Mouse (Mus musculus) liver, adult 2 months (tissue): ENCODE results near the gene Lrba. TPM values are rescaled to one million over a fixed set of nuclear protein-coding genes. Genes with fewer than 3 reads are reported as not detected.

Experiments
- DNase-seq: peaks from one replicate; pipeline ENCODE4 v3.0.0-alpha.2; 2011; ENCODE audit warnings: low read depth, low spot score; ENCODE audit errors: extremely low read depth
- H3K27ac ChIP-seq: fragments of 200-500 bp; replicated peaks from 2 replicates; pipeline ENCODE4 v1.5.1; 2012; ENCODE audit warnings: low read depth, mild to moderate bottlenecking, control low read depth, inconsistent platforms, low read length; ENCODE audit not compliant: insufficient read depth
- H3K27me3 ChIP-seq: fragments of 200-500 bp; 2 replicates; pipeline ENCODE4 v1.6.1; 2012; ENCODE audit warnings: mild to moderate bottlenecking, moderate library complexity, low read length, inconsistent platforms; ENCODE audit not compliant: control insufficient read depth, insufficient read depth
- H3K36me3 ChIP-seq: fragments of 200-500 bp; 2 replicates; pipeline ENCODE4 v1.6.1; 2012; ENCODE audit warnings: low read length, inconsistent platforms; ENCODE audit not compliant: control insufficient read depth, insufficient read depth
- H3K4me1 ChIP-seq: fragments of 200-500 bp; 2 replicates; pipeline ENCODE4 v1.6.1; 2011; ENCODE audit warnings: low read length; ENCODE audit not compliant: control insufficient read depth, insufficient read depth
- H3K4me3 ChIP-seq: fragments of 200-500 bp; 2 replicates; pipeline ENCODE4 v1.5.1; 2011; ENCODE audit warnings: low read depth, mild to moderate bottlenecking, control low read depth, low read length, moderate library complexity; ENCODE audit not compliant: insufficient read depth
- H3K79me2 ChIP-seq: fragments of 200-500 bp; 2 replicates; pipeline ENCODE4 v1.6.1; 2012; ENCODE audit warnings: inconsistent platforms, mild to moderate bottlenecking, low read length, moderate library complexity; ENCODE audit not compliant: control insufficient read depth, insufficient read depth
- H3K9ac ChIP-seq: fragments of 200-500 bp; 2 replicates; pipeline ENCODE4 v1.6.1; 2012; ENCODE audit warnings: low read depth, mild to moderate bottlenecking, control low read depth, inconsistent platforms, low read length
- CTCF ChIP-seq: fragments of 200-500 bp; IDR thresholded peaks from 2 replicates; pipeline ENCODE4 v1.5.1; 2011; ENCODE audit warnings: low read depth, low read length, control low read depth
- POLR2A ChIP-seq: fragments of 200-500 bp; IDR thresholded peaks from 2 replicates; pipeline ENCODE4 v1.6.1; 2011; ENCODE audit warnings: low read length, control low read depth; ENCODE audit not compliant: insufficient read depth; ENCODE audit errors: extremely low read depth
- WGBS: fragments of 180-500 bp; shearing (Covaris S2); methylation state at CpG from one replicate; pipeline ENCODE4 v1.1.7; 2018; 5-methylcytosine and 5-hydroxymethylcytosine counted together
- polyA plus RNA-seq: library from polyadenylated mRNA; depleted of rRNA; stranded (reverse); fragments of >200 nt; gene quantifications from 2 replicates; pipeline ENCODE4 v1.2.3, GENCODE M21; 2012
- total RNA-seq: library from RNA; depleted of rRNA; stranded (reverse); fragments of >200 nt; gene quantifications from 2 replicates; pipeline ENCODE4 v1.2.3, GENCODE M21; 2014

Gene Lrba
- total and polyA plus RNA-seq, 2 experiments, result 8.4 to 26.1 TPM

- no peaks in the 10 kb centered on the region for H3K27me3 ChIP-seq
- TF ChIP-seq CTCF (no peak), POLR2A (no peak)
- 96% methylated on average over 5 of the region's 5 CpGs for WGBS
- no peak overlapping the region for H3K27ac ChIP-seq
- H3K9ac ChIP-seq, result no peak overlapping the region
- no peak for DNase-seq
- no peak overlapping the region for H3K4me3 ChIP-seq
- peaks cover 7% of the 10 kb centered on the region; the same call in 1 of the 2 replicates for H3K36me3 ChIP-seq
- H3K4me1 ChIP-seq, result no peaks in the 10 kb centered on the region
- H3K79me2 ChIP-seq, result no peaks in the 10 kb centered on the region
Measured at GRCm38 (mm10) chr3:86317636-86318035, 93.2 kb downstream of the Lrba start.

GRCm38 (mm10) chr3:86328531-86328930 is 104.1 kb downstream of the Lrba start:
- H3K4me3 ChIP-seq, result no peak overlapping the region
- H3K4me1 ChIP-seq, result peaks cover 2% of the 10 kb centered on the region; the same call in 1 of the 2 replicates
- DNase-seq, result peak; percentile 6
- no peaks in the 10 kb centered on the region for H3K27me3 ChIP-seq
- H3K9ac ChIP-seq, result no peak overlapping the region
- no peaks in the 10 kb centered on the region for H3K79me2 ChIP-seq
- no peak for TF ChIP-seq POLR2A
- no peak for TF ChIP-seq CTCF
- peaks cover 7% of the 10 kb centered on the region; the same call in 1 of the 2 replicates for H3K36me3 ChIP-seq
- H3K27ac ChIP-seq, result no peak overlapping the region
- WGBS, result 67% methylated on average over 1 of the region's 1 CpGs

- no peak overlapping the region for H3K9ac ChIP-seq
- peaks cover 3% of the 10 kb centered on the region for H3K36me3 ChIP-seq
- no peak for TF ChIP-seq POLR2A
- no peak for TF ChIP-seq CTCF
- 88% methylated on average over 5 of the region's 5 CpGs for whole genome bisulfite sequencing
- no peak overlapping the region for H3K27ac ChIP-seq
- no peaks in the 10 kb centered on the region for H3K79me2 ChIP-seq
- no peak overlapping the region for H3K4me3 ChIP-seq
- no peak for DNase-seq
- H3K27me3 ChIP-seq, result no peaks in the 10 kb centered on the region
- no peaks in the 10 kb centered on the region for H3K4me1 ChIP-seq
Measured at GRCm38 (mm10) chr3:86343261-86343660, 118.8 kb downstream of the Lrba start.

- H3K9ac ChIP-seq, result no peak overlapping the region
- H3K27me3 ChIP-seq, result no peaks in the 10 kb centered on the region
- peaks cover 3% of the 10 kb centered on the region; the same call in 1 of the 2 replicates for H3K36me3 ChIP-seq
- H3K27ac ChIP-seq, result no peak overlapping the region
- H3K79me2 ChIP-seq, result no peaks in the 10 kb centered on the region
- DNase-seq, result peak; percentile 45
- H3K4me3 ChIP-seq, result no peak overlapping the region
- no peaks in the 10 kb centered on the region for H3K4me1 ChIP-seq
- 23% methylated on average over 5 of the region's 5 CpGs for WGBS
- no peak for TF ChIP-seq CTCF
Measured at GRCm38 (mm10) chr3:86362486-86362885, 138.0 kb downstream of the Lrba start.

- 73% methylated on average over 2 of the region's 2 CpGs for WGBS
- no peak for TF ChIP-seq CTCF
- no peak for TF ChIP-seq POLR2A
- H3K27me3 ChIP-seq, result no peaks in the 10 kb centered on the region
Measured at GRCm38 (mm10) chr3:86371466-86371865, 147.0 kb downstream of the Lrba start.

GRCm38 (mm10) chr3:86375276-86375675 is 150.8 kb downstream of the Lrba start:
- TF ChIP-seq POLR2A, result no peak
- no peak for TF ChIP-seq CTCF

More at GRCm38 (mm10) chr3:86371466-86371865, 147.0 kb downstream of the Lrba start:
- H3K36me3 ChIP-seq, result peaks cover 4% of the 10 kb centered on the region; the same call in 1 of the 2 replicates
- no peaks in the 10 kb centered on the region for H3K79me2 ChIP-seq
- H3K9ac ChIP-seq, result no peak overlapping the region
- H3K4me1 ChIP-seq, result no peaks in the 10 kb centered on the region
- no peak overlapping the region for H3K4me3 ChIP-seq
- no peak overlapping the region for H3K27ac ChIP-seq
- no peak for DNase-seq

More at GRCm38 (mm10) chr3:86375276-86375675, 150.8 kb downstream of the Lrba start:
- Histone ChIP-seq H3K4me3 (no peak overlapping the region), H3K79me2 (no peaks in the 10 kb centered on the region), H3K27ac (no peak overlapping the region), H3K36me3 (peaks cover 2% of the 10 kb centered on the region; the same call in 1 of the 2 replicates), H3K4me1 (no peaks in the 10 kb centered on the region), H3K9ac (no peak overlapping the region), H3K27me3 (no peaks in the 10 kb centered on the region)
- WGBS, result 88% methylated on average over 2 of the region's 2 CpGs
- DNase-seq, result no peak
